Mouse (Mus musculus) embryonic facial prominence, embryonic 13.5 days (tissue): ENCODE results near the gene Gm16253. TPM values are rescaled to one million over a fixed set of nuclear protein-coding genes. Genes with fewer than 3 reads are reported as not detected.

Experiments
- ATAC-seq: fragments of 200-750 bp; cut with Nextera tagmentation; 2 replicates; pipeline ENCODE4 v1.8.0; 2017; ENCODE audit warnings: low read depth; ENCODE audit not compliant: insufficient number of reproducible peaks, insufficient read depth, low FRiP score, low TSS enrichment
- H3K27ac ChIP-seq: fragments of 300-500 bp; sonication (generic); 2 replicates; pipeline ENCODE4 v1.5.1; 2015; ENCODE audit warnings: moderate library complexity, mild to moderate bottlenecking, inconsistent platforms
- H3K27me3 ChIP-seq: fragments of 300-500 bp; sonication (generic); 2 replicates; pipeline ENCODE4 v1.6.1; 2015; ENCODE audit warnings: mild to moderate bottlenecking, inconsistent platforms
- H3K36me3 ChIP-seq: fragments of 300-500 bp; sonication (generic); 2 replicates; pipeline ENCODE4 v1.6.1; 2015; ENCODE audit warnings: mild to moderate bottlenecking, inconsistent platforms
- H3K4me1 ChIP-seq: fragments of 300-500 bp; sonication (generic); 2 replicates; pipeline ENCODE4 v1.6.1; 2015; ENCODE audit warnings: inconsistent platforms
- H3K4me2 ChIP-seq: fragments of 300-500 bp; sonication (generic); 2 replicates; pipeline ENCODE4 v1.6.1; 2015; ENCODE audit warnings: moderate library complexity, mild to moderate bottlenecking, inconsistent platforms
- H3K4me3 ChIP-seq: fragments of 300-500 bp; sonication (generic); 2 replicates; pipeline ENCODE4 v1.5.1; 2015; ENCODE audit warnings: mild to moderate bottlenecking, inconsistent platforms
- H3K9ac ChIP-seq: fragments of 300-500 bp; sonication (generic); 2 replicates; pipeline ENCODE4 v1.6.1; 2015; ENCODE audit warnings: mild to moderate bottlenecking, inconsistent platforms
- H3K9me3 ChIP-seq: fragments of 300-500 bp; sonication (generic); 2 replicates; pipeline ENCODE4 v1.6.1; 2016; ENCODE audit warnings: inconsistent platforms
- WGBS: fragments of 180-500 bp; shearing (Covaris S2); methylation state at CpG from one replicate; pipeline ENCODE4 v1.1.7; 2015; ENCODE audit warnings: mixed read lengths; 5-methylcytosine and 5-hydroxymethylcytosine counted together
- polyA plus RNA-seq: library from polyadenylated mRNA; unstranded; fragments of >200 nt; fragmentation: Nextera tagmentation; extraction: Ambion mirVana; gene quantifications from 2 replicates; pipeline ENCODE4 v1.2.1, GENCODE M21; 2015

Gm16253 gene
- polyA plus RNA-seq, 1 experiment from 2014 or later: 1.5 TPM

GRCm38 (mm10) chr3:96577566-96577965 is 782 bp downstream of the Gm16253 start:
- Histone ChIP-seq H3K9ac (no peak overlapping the region), H3K4me3 (no peak overlapping the region), H3K27ac (peak overlapping the region; percentile 79), H3K4me2 (peak overlapping the region; percentile 52; the same call in 1 of the 2 replicates), H3K36me3 (peaks cover 5% of the 10 kb centered on the region; the same call in 1 of the 2 replicates), H3K27me3 (no peaks in the 10 kb centered on the region; the same call in 1 of the 2 replicates), H3K4me1 (peaks cover 33% of the 10 kb centered on the region), H3K9me3 (no peaks in the 10 kb centered on the region)
- WGBS: 79% methylated on average over 4 of the region's 4 CpGs
- no peak for ATAC-seq

GRCm38 (mm10) chr3:96578561-96579238 is 1.9 kb downstream of the Gm16253 start:
- no peak overlapping the region for H3K9ac ChIP-seq
- no peaks in the 10 kb centered on the region; the same call in 1 of the 2 replicates for H3K27me3 ChIP-seq
- peaks cover 5% of the 10 kb centered on the region; the same call in 1 of the 2 replicates for H3K36me3 ChIP-seq
- no peak overlapping the region for H3K4me3 ChIP-seq
- H3K4me2 ChIP-seq: no peak overlapping the region
- WGBS: 77% methylated on average over 12 of the region's 12 CpGs
- no peak for ATAC-seq
- no peak overlapping the region for H3K27ac ChIP-seq
- H3K9me3 ChIP-seq: no peaks in the 10 kb centered on the region
- peaks cover 33% of the 10 kb centered on the region for H3K4me1 ChIP-seq

GRCm38 (mm10) chr3:96579239-96579750 is 2.5 kb downstream of the Gm16253 start:
- Histone ChIP-seq H3K9ac (no peak overlapping the region), H3K27me3 (no peaks in the 10 kb centered on the region; the same call in 1 of the 2 replicates), H3K36me3 (peaks cover 9% of the 10 kb centered on the region; the same call in 1 of the 2 replicates), H3K4me3 (no peak overlapping the region), H3K27ac (peak overlapping the region; percentile 33; the same call in 1 of the 2 replicates), H3K4me2 (no peak overlapping the region), H3K9me3 (no peaks in the 10 kb centered on the region), H3K4me1 (peaks cover 33% of the 10 kb centered on the region)
- WGBS: 62% methylated on average over 4 of the region's 4 CpGs
- no peak for ATAC-seq

GRCm38 (mm10) chr3:96579885-96580454 is 3.2 kb downstream of the Gm16253 start:
- peak overlapping the region; percentile 33; the same call in 1 of the 2 replicates for H3K27ac ChIP-seq
- peak overlapping the region; percentile 64 for H3K9ac ChIP-seq
- H3K9me3 ChIP-seq: no peaks in the 10 kb centered on the region

GRCm38 (mm10) chr3:96581141-96581540 is 4.4 kb downstream of the Gm16253 start:
- Histone ChIP-seq H3K4me2 (peak overlapping the region; percentile 64; the same call in 1 of the 2 replicates), H3K27me3 (no peaks in the 10 kb centered on the region; the same call in 1 of the 2 replicates), H3K9ac (no peak overlapping the region), H3K4me3 (no peak overlapping the region), H3K36me3 (peaks cover 9% of the 10 kb centered on the region; the same call in 1 of the 2 replicates), H3K4me1 (peaks cover 28% of the 10 kb centered on the region), H3K27ac (no peak overlapping the region), H3K9me3 (no peaks in the 10 kb centered on the region)
- no peak for ATAC-seq
- WGBS: 45% methylated on average over 6 of the region's 6 CpGs

More at GRCm38 (mm10) chr3:96579885-96580454, 3.2 kb downstream of the Gm16253 start:
- H3K4me2 ChIP-seq: peak overlapping the region; percentile 64
- H3K4me3 ChIP-seq: peak overlapping the region; percentile 34
- peak; percentile 40; the same call in 1 of the 2 replicates for ATAC-seq
- no peaks in the 10 kb centered on the region; the same call in 1 of the 2 replicates for H3K27me3 ChIP-seq
- H3K36me3 ChIP-seq: peaks cover 9% of the 10 kb centered on the region; the same call in 1 of the 2 replicates
- 13% methylated on average over 16 of the region's 16 CpGs for WGBS
- H3K4me1 ChIP-seq: peaks cover 33% of the 10 kb centered on the region

GRCm38 (mm10) chr3:96581771-96582515 is 5.2 kb downstream of the Gm16253 start:
- H3K27me3 ChIP-seq: no peaks in the 10 kb centered on the region; the same call in 1 of the 2 replicates
- peaks cover 20% of the 10 kb centered on the region for H3K4me1 ChIP-seq
- no peak overlapping the region for H3K27ac ChIP-seq
- no peak overlapping the region for H3K4me2 ChIP-seq
- WGBS: 87% methylated on average over 16 of the region's 16 CpGs
- H3K36me3 ChIP-seq: peaks cover 9% of the 10 kb centered on the region; the same call in 1 of the 2 replicates
- ATAC-seq: no peak
- H3K4me3 ChIP-seq: no peak overlapping the region
- no peak overlapping the region for H3K9ac ChIP-seq
- no peaks in the 10 kb centered on the region for H3K9me3 ChIP-seq

- H3K36me3 ChIP-seq: peaks cover 9% of the 10 kb centered on the region; the same call in 1 of the 2 replicates
- peaks cover 15% of the 10 kb centered on the region for H3K4me1 ChIP-seq
- no peaks in the 10 kb centered on the region; the same call in 1 of the 2 replicates for H3K27me3 ChIP-seq
- H3K4me3 ChIP-seq: no peak overlapping the region
- H3K9me3 ChIP-seq: no peaks in the 10 kb centered on the region
- H3K9ac ChIP-seq: no peak overlapping the region
- ATAC-seq: no peak
- no peak overlapping the region for H3K4me2 ChIP-seq
- H3K27ac ChIP-seq: no peak overlapping the region
- WGBS: 89% methylated on average over 5 of the region's 5 CpGs
These were observed 6.6 kb downstream of the Gm16253 start for GRCm38 (mm10) chr3:96583386-96583785.

GRCm38 (mm10) chr3:96590657-96591056 is 13.9 kb downstream of the Gm16253 start:
- WGBS: 78% methylated on average over 4 of the region's 4 CpGs
- H3K4me2 ChIP-seq: no peak overlapping the region
- no peak overlapping the region for H3K27ac ChIP-seq
- no peaks in the 10 kb centered on the region for H3K9me3 ChIP-seq
- H3K27me3 ChIP-seq: peaks cover 10% of the 10 kb centered on the region
- H3K4me1 ChIP-seq: peaks cover 15% of the 10 kb centered on the region
- no peak overlapping the region for H3K4me3 ChIP-seq
- no peaks in the 10 kb centered on the region for H3K36me3 ChIP-seq
- no peak for ATAC-seq
- H3K9ac ChIP-seq: no peak overlapping the region

- Histone ChIP-seq H3K27ac (peak overlapping the region; percentile 86; the same call in 1 of the 2 replicates), H3K4me1 (peaks cover 39% of the 10 kb centered on the region), H3K36me3 (no peaks in the 10 kb centered on the region), H3K9ac (peak overlapping the region; percentile 80), H3K27me3 (peaks cover 23% of the 10 kb centered on the region), H3K4me3 (peak overlapping the region; percentile 64), H3K4me2 (peak overlapping the region; percentile 74), H3K9me3 (no peaks in the 10 kb centered on the region)
- under 1% methylated on average over 10 of the region's 10 CpGs for WGBS
- ATAC-seq: no peak
These were observed 16.6 kb downstream of the Gm16253 start for GRCm38 (mm10) chr3:96593374-96593773.

- H3K27ac ChIP-seq: peak within 1 kb of the TSS; percentile 86
- H3K4me1 ChIP-seq: peaks cover 45% of the 10 kb centered on the region
- peak within 1 kb of the TSS; percentile 80 for H3K9ac ChIP-seq
- ATAC-seq: peak; percentile 82
- peak within 1 kb of the TSS; percentile 74 for H3K4me2 ChIP-seq
- H3K27me3 ChIP-seq: peaks cover 26% of the 10 kb centered on the region
- H3K36me3 ChIP-seq: no peaks in the 10 kb centered on the region
- no peaks in the 10 kb centered on the region for H3K9me3 ChIP-seq
- H3K4me3 ChIP-seq: peak within 1 kb of the TSS; percentile 64
- under 1% methylated on average over 38 of the region's 38 CpGs for WGBS
These were observed 17.2 kb downstream of the Gm16253 start, which contains the start of gene Polr3gl for GRCm38 (mm10) chr3:96593790-96594560. Gene Polr3gl (minus strand): TSS chr3:96594181.
